Mouse (Mus musculus) stomach, postnatal 0 days (tissue): ENCODE data around the gene Map4k1.

Experiments
- CTCF ChIP-seq: IDR thresholded peaks from 2 replicates; pipeline ENCODE4 v1.5.1; 2016; ENCODE audit warnings: antibody characterized with exemption, low read depth, mild to moderate bottlenecking, moderate library complexity
- EP300 ChIP-seq: optimal IDR thresholded peaks from 2 replicates; pipeline ENCODE3; 2016; ENCODE audit warnings: antibody characterized with exemption

- no peak for TF ChIP-seq CTCF
- TF ChIP-seq EP300, result no peak
Observed at GRCm38 (mm10) chr7:28948746-28949145, 33.1 kb upstream of the Map4k1 start.
